Mouse (Mus musculus): ENCODE measurements around the gene Meox1.

GRCm38 (mm10) chr11:101881185-101881584 lies 13.0 kb downstream of the Meox1 start:
- no peak for TF ChIP-seq CTCF (IDR thresholded peaks at IDR 0.05; ENCODE audit: control insufficient read depth, insufficient read depth, insufficient read length)
- TF ChIP-seq MAX (IDR thresholded peaks at IDR 0.05) = no peak
- no peak for TF ChIP-seq CEBPB (IDR thresholded peaks at IDR 0.05; ENCODE audit: low read depth)
- no peak for TF ChIP-seq USF1 (IDR thresholded peaks at IDR 0.05; ENCODE audit: low read depth)

Measured in C2C12 (cell line).